Mouse (Mus musculus) gastrocnemius, adult 8-10 months (tissue): Measurements from ENCODE around the gene Olfr31. TPM values are rescaled to one million over a fixed set of nuclear protein-coding genes. Genes with fewer than 3 reads are reported as not detected.

Source experiments
- DNase-seq, 2 experiments: peaks; one replicate each; pipeline ENCODE4 v3.0.0; 2022; ENCODE audit warnings: low spot score in 2 of 2
- total RNA-seq, 4 experiments: library from RNA; stranded (reverse); gene quantifications; 2 replicates each; pipeline ENCODE4 v1.2.4; 2022

The Olfr31 gene
- total RNA-seq, 4 experiments from 2014 or later: not detected

GRCm38 (mm10) chr14:14354511-14355359 lies 32.1 kb downstream of the Olfr31 start:
- DNase-seq: no peak

GRCm38 (mm10) chr14:14355360-14355646 lies 32.7 kb downstream of the Olfr31 start:
- no peak for DNase-seq

Other genes with a start within 250 kb of the Olfr31 start
- 100 to 1,000 TPM; 145 to 169 (median 155) TPM for gene Psmd6, start 201.8 kb upstream of the Olfr31 start, total RNA-seq
- not detected for gene Olfr720, start 136.0 kb upstream of the Olfr31 start, total RNA-seq
- gene Il3ra, start 23.4 kb downstream of the Olfr31 start, total RNA-seq: 1 to 10 TPM; 1.1 to 3.2 (median 1.3) TPM
- gene Olfr721-ps1, start 78.5 kb downstream of the Olfr31 start, total RNA-seq: not detected